ENCODE assay signal across 8 mouse cellular contexts in the genomic region with DNA sequence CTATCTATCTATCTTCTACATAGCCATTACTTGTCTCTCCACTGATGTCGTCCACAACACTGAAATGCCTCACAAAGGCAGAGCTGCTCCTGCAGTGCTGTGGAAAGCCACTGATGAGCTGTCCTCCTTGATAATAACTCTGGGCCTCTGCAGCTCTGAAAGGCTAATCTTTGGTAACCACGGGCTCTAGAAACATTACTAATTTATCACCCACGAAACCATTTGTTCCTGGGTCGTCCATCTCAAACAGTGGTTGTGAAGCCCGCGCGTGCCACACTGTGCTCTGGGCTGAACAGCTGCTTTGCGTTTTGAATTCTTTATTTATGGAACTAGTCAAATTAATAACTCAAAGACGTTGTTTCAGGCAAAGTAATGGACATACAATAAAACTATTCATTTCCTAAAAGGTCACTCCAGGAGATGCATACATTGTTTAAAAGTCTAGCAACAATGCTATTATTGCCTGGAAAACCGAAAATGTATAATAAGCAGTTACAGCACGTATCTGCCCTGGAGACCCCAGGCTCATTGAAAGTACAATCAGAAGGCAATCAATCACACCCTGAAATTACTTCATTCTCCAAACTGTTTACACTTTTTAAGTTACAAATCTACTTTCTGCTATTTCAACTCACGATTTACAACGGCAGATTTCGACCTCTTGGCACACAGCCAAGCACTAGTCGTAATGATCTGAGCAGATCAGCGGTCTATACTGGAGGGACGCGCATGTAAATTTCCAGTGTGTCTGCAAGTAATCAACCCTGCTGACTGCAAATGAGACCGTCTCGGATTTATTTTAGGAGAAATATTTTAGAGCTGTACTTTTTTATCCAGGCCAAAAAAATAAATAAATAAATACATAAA.
DNase-seq lines count a peak whose midpoint lies in the region; ATAC-seq lines count a peak whose summit lies in the region.

No protein-coding gene starts in this region.

- no peak overlapping the region; the same call in 1 of the 2 replicates for H3K4me3 ChIP-seq in limb, embryonic 12.5 days (replicated peaks)
- no peak overlapping the region for H3K4me3 ChIP-seq in stomach, embryonic 14.5 days (ENCODE audit: low read depth, low read length)

- peak; percentile 17 for DNase-seq in layer of hippocampus, adult 9-11 months
- no peak for DNase-seq in layer of hippocampus, adult 11-12 months (ENCODE audit: low spot score)
- DNase-seq in cerebellum, adult 9-10 months = peak; percentile 54
- DNase-seq in forelimb bud, embryonic 11.5 days (ENCODE audit: low read depth, low spot score) = peak; percentile 78
- DNase-seq in thymus, postnatal 0 days (ENCODE audit: low spot score) = no peak
- no peak for DNase-seq in thymus, adult 18-20 months

- H3K27me3 ChIP-seq in limb, embryonic 12.5 days = no peaks in the 10 kb centered on the region
- H3K27me3 ChIP-seq in stomach, embryonic 14.5 days (ENCODE audit: control insufficient read depth, insufficient read depth, low read length) = no peaks in the 10 kb centered on the region

- peak overlapping the region; percentile 31; the same call in 1 of the 2 replicates for H3K27ac ChIP-seq in limb, embryonic 12.5 days
- H3K27ac ChIP-seq in stomach, embryonic 14.5 days (ENCODE audit: low read length) = peak overlapping the region; percentile 10; the same call in 1 of the 2 replicates

- H3K9ac ChIP-seq in limb, embryonic 12.5 days (replicated peaks) = no peak overlapping the region
- H3K9ac ChIP-seq in stomach, embryonic 14.5 days (replicated peaks; ENCODE audit: low read depth, low read length) = no peak overlapping the region

- peaks cover 36% of the 10 kb centered on the region for H3K4me1 ChIP-seq in limb, embryonic 12.5 days (replicated peaks)
- peaks cover 17% of the 10 kb centered on the region; the same call in 1 of the 2 replicates for H3K4me1 ChIP-seq in stomach, embryonic 14.5 days (ENCODE audit: control insufficient read depth, insufficient read depth, low read length)

- H3K4me2 ChIP-seq in limb, embryonic 12.5 days = peak overlapping the region; percentile 47
- 0 out of 2 replicates have a peak overlapping the region, but pooled peaks have one; percentile 10 for H3K4me2 ChIP-seq in stomach, embryonic 14.5 days (replicated peaks; ENCODE audit: low read depth, low read length)

- no peak for ATAC-seq in limb, embryonic 12.5 days (ENCODE audit: insufficient number of reproducible peaks, insufficient read depth, low FRiP score, low TSS enrichment, low read depth)
- ATAC-seq in stomach, embryonic 14.5 days (ENCODE audit: insufficient number of reproducible peaks, insufficient read depth, low FRiP score, low read depth) = peak; percentile 61; the same call in 1 of the 2 replicates

- H3K36me3 ChIP-seq in limb, embryonic 12.5 days = peaks cover 15% of the 10 kb centered on the region; the same call in 1 of the 2 replicates
- H3K36me3 ChIP-seq in stomach, embryonic 14.5 days (ENCODE audit: control insufficient read depth, insufficient read depth, low read length) = no peaks in the 10 kb centered on the region

- 8% methylated on average over 20 of the region's 20 CpGs for WGBS in limb, embryonic 12.5 days
- WGBS in stomach, embryonic 14.5 days = 13% methylated on average over 20 of the region's 20 CpGs

- H3K9me3 ChIP-seq in limb, embryonic 12.5 days = no peaks in the 10 kb centered on the region
- H3K9me3 ChIP-seq in stomach, embryonic 14.5 days (ENCODE audit: control insufficient read depth, low read depth, low read length) = no peaks in the 10 kb centered on the region

Comparison
In these comparisons a context has a peak if more than half of its experiments do, and no peak if none do; other contexts are left out.
1. DNase-seq: peak in layer of hippocampus, adult 9-11 months (single experiment), cerebellum, adult 9-10 months (single experiment) and forelimb bud, embryonic 11.5 days (single experiment); none in layer of hippocampus, adult 11-12 months (single experiment), thymus, postnatal 0 days (single experiment) and thymus, adult 18-20 months (0 of 2).